Mouse (Mus musculus) layer of hippocampus, adult 8-10 months (tissue): ENCODE results near the gene Cnbd2. TPM values are rescaled to one million over a fixed set of nuclear protein-coding genes. Genes with fewer than 3 reads are reported as not detected.

Experiments used
- microRNA-seq, 2 experiments: library from miRNA; unstranded; fragments of <30 nt; microRNA quantifications; one replicate each; pipeline ENCODE4 v1.2.0; 2022
- total RNA-seq, 4 experiments: library from RNA; stranded (reverse); gene quantifications; 2 replicates each; pipeline ENCODE4 v1.2.4; 2022

The Cnbd2 gene
- total RNA-seq, 4 experiments from 2014 or later: 4.8 to 7.1 (median 6.8) TPM

Small RNAs within 50 kb of the gene (microRNA-seq; reads per million reads assigned to microRNA genes)
- gene Gm22758 (0 reads per million in 2 experiments), gene Gm22759 (0 reads per million in 2 experiments)

Other genes starting within 250 kb of the Cnbd2 start
- gene Spag4, start 247.1 kb upstream of the Cnbd2 start, total RNA-seq: 1 to 10 TPM; 3.3 to 4.7 (median 4.2) TPM
- gene Cpne1, start 200.3 kb upstream of the Cnbd2 start, total RNA-seq: 10 to 100 TPM; 31.2 to 34.6 (median 33.0) TPM
- 10 to 100 TPM; 25.4 to 37.4 (median 33.1) TPM for gene Rbm12, start 200.3 kb upstream of the Cnbd2 start, total RNA-seq
- 10 to 100 TPM; 17.8 to 23.4 (median 20.3) TPM for gene Gm28036, start 185.2 kb upstream of the Cnbd2 start, total RNA-seq
- gene Romo1, start 168.3 kb upstream of the Cnbd2 start, total RNA-seq: 100 to 1,000 TPM in 3 of 4 experiments, 10 to 100 TPM in 1; 99.4 to 184 (median 132) TPM
- gene Nfs1, start 168.1 kb upstream of the Cnbd2 start, total RNA-seq: 10 to 100 TPM; 39.0 to 54.5 (median 44.0) TPM
- 100 to 1,000 TPM; 305 to 360 (median 339) TPM for gene Rbm39, start 132.1 kb upstream of the Cnbd2 start, total RNA-seq
- gene Phf20, start 115.8 kb upstream of the Cnbd2 start, total RNA-seq: 100 to 1,000 TPM in 3 of 4 experiments, 10 to 100 TPM in 1; 98.7 to 122 (median 109) TPM
- 10 to 100 TPM; 59.9 to 80.3 (median 72.3) TPM for gene Scand1, start 405 bp downstream of the Cnbd2 start, total RNA-seq
- gene Epb41l1, start 108.6 kb downstream of the Cnbd2 start, total RNA-seq: 100 to 1,000 TPM; 322 to 352 (median 336) TPM
- 10 to 100 TPM; 35.7 to 39.3 (median 37.2) TPM for gene Aar2, start 235.3 kb downstream of the Cnbd2 start, total RNA-seq